Mouse (Mus musculus) limb, embryonic 14.5 days (tissue): ENCODE measurements around the gene Nup188. TPM values are rescaled to one million over a fixed set of nuclear protein-coding genes. Genes with fewer than 3 reads are reported as not detected.

Experiments used
- ATAC-seq: fragments of 200-750 bp; cut with Nextera tagmentation; 2 replicates; pipeline ENCODE4 v1.8.0; 2017; ENCODE audit warnings: low read depth, moderate number of reproducible peaks, moderate TSS enrichment; ENCODE audit not compliant: low FRiP score
- DNase-seq: peaks from one replicate; pipeline ENCODE4 v3.0.0-alpha.2; 2015; ENCODE audit warnings: low spot score
- H3K27ac ChIP-seq: fragments of 300-500 bp; sonication (generic); replicated peaks from 2 replicates; pipeline ENCODE4 v1.5.1; 2014; ENCODE audit warnings: low read depth, mild to moderate bottlenecking, low read length, moderate library complexity, mixed read lengths
- H3K27me3 ChIP-seq: fragments of 300-500 bp; sonication (generic); 2 replicates; pipeline ENCODE4 v1.6.1; 2014; ENCODE audit warnings: low read length, mixed read lengths; ENCODE audit not compliant: control insufficient read depth, insufficient read depth
- H3K36me3 ChIP-seq: fragments of 300-500 bp; sonication (generic); 2 replicates; pipeline ENCODE4 v1.6.1; 2014; ENCODE audit warnings: mild to moderate bottlenecking, low read length, moderate library complexity, mixed read lengths; ENCODE audit not compliant: control insufficient read depth, insufficient read depth
- H3K4me1 ChIP-seq: fragments of 300-500 bp; sonication (generic); 2 replicates; pipeline ENCODE4 v1.6.1; 2014; ENCODE audit warnings: antibody characterized with exemption, low read length, mixed read lengths; ENCODE audit not compliant: control insufficient read depth, insufficient read depth
- H3K4me2 ChIP-seq: fragments of 300-500 bp; sonication (generic); replicated peaks from 2 replicates; pipeline ENCODE4 v1.6.1; 2014; ENCODE audit warnings: low read depth, mild to moderate bottlenecking, low read length, moderate library complexity; ENCODE audit not compliant: severe bottlenecking
- H3K4me3 ChIP-seq: fragments of 300-500 bp; sonication (generic); replicated peaks from 2 replicates; pipeline ENCODE4 v1.5.1; 2014; ENCODE audit warnings: low read length
- H3K9ac ChIP-seq: fragments of 300-500 bp; sonication (generic); 2 replicates; pipeline ENCODE4 v1.6.1; 2014; ENCODE audit warnings: mild to moderate bottlenecking, low read depth, low read length, moderate library complexity; ENCODE audit not compliant: severe bottlenecking
- H3K9me3 ChIP-seq: fragments of 300-500 bp; sonication (generic); 2 replicates; pipeline ENCODE4 v1.6.1; 2016; ENCODE audit warnings: low read length; ENCODE audit not compliant: control insufficient read depth
- POLR2A ChIP-seq: fragments of 200-500 bp; IDR thresholded peaks from 2 replicates; pipeline ENCODE4 v1.8.0; 2012; ENCODE audit warnings: inconsistent platforms, mild to moderate bottlenecking, moderate library complexity, borderline replicate concordance; ENCODE audit not compliant: insufficient read depth, insufficient read length; ENCODE audit errors: extremely low read depth
- WGBS: fragments of 180-500 bp; shearing (Covaris S2); extraction: QIAGEN DNeasy Blood & Tissue Kit; methylation state at CpG from one replicate; pipeline ENCODE4 v1.1.7; 2014; 5-methylcytosine and 5-hydroxymethylcytosine counted together
- polyA plus RNA-seq, 2 experiments: library from polyadenylated mRNA; depleted of rRNA in 1 of 2; stranded (reverse) in 1 of 2; unstranded in 1 of 2; fragments of >200 nt; fragmentation: Nextera tagmentation in 1 of 2; extraction: Ambion mirVana in 1 of 2; gene quantifications; 2 replicates each; pipeline versions ENCODE4 v1.2.1 to v1.2.3; 2012 to 2014

The Nup188 gene
- polyA plus RNA-seq, 2 experiments = 39.8 to 55.6 TPM

DNA sequence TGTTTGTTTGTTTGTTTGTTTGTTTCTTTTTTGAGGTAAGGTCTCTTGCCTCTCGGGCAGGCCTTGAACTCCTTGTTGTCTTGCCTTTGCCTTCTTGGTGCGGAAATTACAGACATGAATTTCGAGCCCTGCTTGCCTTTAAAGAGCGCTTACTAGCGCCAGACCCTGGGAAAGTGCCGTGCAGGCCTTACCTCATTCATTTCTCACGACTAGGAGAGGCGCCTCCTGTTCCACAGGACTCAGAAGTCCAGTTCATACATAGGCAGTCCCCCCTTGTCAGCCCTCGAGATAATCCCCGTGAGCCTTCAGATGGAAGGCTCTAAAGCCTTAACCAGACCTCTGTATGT is 803 bp downstream of the Nup188 start:
- DNase-seq = peak; percentile 45
- H3K27me3 ChIP-seq = no peaks in the 10 kb centered on the region
- ATAC-seq = no peak
- no peaks in the 10 kb centered on the region for H3K9me3 ChIP-seq
- peak overlapping the region; percentile 96 for H3K4me3 ChIP-seq
- peak overlapping the region; percentile 88 for H3K9ac ChIP-seq
- peaks cover 16% of the 10 kb centered on the region; the same call in 1 of the 2 replicates for H3K36me3 ChIP-seq
- H3K27ac ChIP-seq = 0 out of 2 replicates have a peak overlapping the region, but pooled peaks have one; percentile 61
- under 1% methylated on average over 10 of the region's 10 CpGs for WGBS
- H3K4me2 ChIP-seq = peak overlapping the region; percentile 94
- H3K4me1 ChIP-seq = peaks cover 14% of the 10 kb centered on the region
- no peak for TF ChIP-seq POLR2A

GRCm38 (mm10) chr2:30299525-30299924 is 13.3 kb downstream of the Nup188 start:
- ATAC-seq = no peak
- DNase-seq = no peak
- Histone ChIP-seq H3K36me3 (peaks cover 82% of the 10 kb centered on the region), H3K4me2 (no peak overlapping the region), H3K27ac (no peak overlapping the region), H3K4me3 (no peak overlapping the region), H3K4me1 (no peaks in the 10 kb centered on the region), H3K27me3 (no peaks in the 10 kb centered on the region), H3K9me3 (no peaks in the 10 kb centered on the region), H3K9ac (no peak overlapping the region)
- 69% methylated on average over 3 of the region's 3 CpGs for WGBS
- no peak for TF ChIP-seq POLR2A

DNA sequence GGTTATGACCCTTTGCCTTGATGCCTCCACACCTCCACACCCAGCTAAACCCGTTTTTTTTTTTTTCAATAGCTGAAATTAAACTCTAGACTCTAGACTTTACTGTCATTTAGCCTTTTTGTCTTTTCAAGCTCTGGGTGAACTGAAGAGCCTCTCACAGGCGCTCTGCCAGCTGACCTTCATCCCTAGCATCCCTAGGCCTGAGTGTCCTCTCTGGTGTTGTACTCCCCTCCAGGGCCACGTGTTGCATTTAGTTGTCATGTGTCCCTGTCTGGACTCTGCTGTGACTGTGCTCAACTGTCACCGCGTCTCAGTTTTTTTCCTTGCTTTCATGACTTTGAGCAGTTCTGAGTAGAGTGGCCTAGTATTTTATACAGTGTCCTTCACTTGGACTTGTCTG is 13.8 kb downstream of the Nup188 start:
- ATAC-seq (no peak), DNase-seq (no peak)
- Histone ChIP-seq H3K36me3 (peaks cover 87% of the 10 kb centered on the region), H3K9ac (no peak overlapping the region), H3K4me1 (no peaks in the 10 kb centered on the region), H3K4me3 (no peak overlapping the region), H3K4me2 (no peak overlapping the region), H3K27me3 (no peaks in the 10 kb centered on the region), H3K27ac (no peak overlapping the region), H3K9me3 (no peaks in the 10 kb centered on the region)
- 85% methylated on average over 5 of the region's 5 CpGs for WGBS
- TF ChIP-seq POLR2A = no peak

- no peaks in the 10 kb centered on the region for H3K9me3 ChIP-seq
- H3K36me3 ChIP-seq = peaks cover 98% of the 10 kb centered on the region
- ATAC-seq (no peak), DNase-seq (no peak)
- no peak overlapping the region for H3K4me3 ChIP-seq
- no peak for TF ChIP-seq POLR2A
- 96% methylated on average over 7 of the region's 7 CpGs for WGBS
- no peak overlapping the region for H3K4me2 ChIP-seq
- no peak overlapping the region for H3K9ac ChIP-seq
- H3K27ac ChIP-seq = no peak overlapping the region
- no peaks in the 10 kb centered on the region for H3K4me1 ChIP-seq
- H3K27me3 ChIP-seq = no peaks in the 10 kb centered on the region
Measured at GRCm38 (mm10) chr2:30306087-30306486, 19.9 kb downstream of the Nup188 start.

DNA sequence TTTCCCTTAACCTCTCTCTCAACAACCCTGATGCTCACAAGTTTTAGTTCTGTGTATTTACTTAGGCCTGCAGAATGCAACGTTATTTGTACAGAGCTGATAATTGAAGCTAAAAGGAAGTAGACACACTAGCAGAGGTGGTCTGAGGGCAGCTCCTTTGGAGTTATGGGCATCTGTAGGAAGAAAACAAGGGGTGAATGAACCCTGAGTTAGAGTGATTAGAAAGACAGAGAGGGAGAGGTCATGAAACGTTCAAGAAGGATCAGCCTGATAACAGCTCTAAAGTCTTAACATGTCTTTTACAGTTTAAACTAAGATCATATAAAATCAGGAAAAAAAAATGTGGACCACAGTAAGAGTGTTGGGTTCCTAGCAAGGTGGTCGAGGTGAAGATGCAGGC is 23.2 kb downstream of the Nup188 start:
- DNase-seq (no peak), ATAC-seq (no peak)
- TF ChIP-seq POLR2A = no peak
- Histone ChIP-seq H3K27me3 (no peaks in the 10 kb centered on the region), H3K4me1 (no peaks in the 10 kb centered on the region), H3K9ac (no peak overlapping the region), H3K9me3 (no peaks in the 10 kb centered on the region), H3K27ac (no peak overlapping the region), H3K4me3 (no peak overlapping the region), H3K4me2 (no peak overlapping the region), H3K36me3 (peaks cover 97% of the 10 kb centered on the region)
- WGBS = 91% methylated on average over 3 of the region's 3 CpGs

DNA sequence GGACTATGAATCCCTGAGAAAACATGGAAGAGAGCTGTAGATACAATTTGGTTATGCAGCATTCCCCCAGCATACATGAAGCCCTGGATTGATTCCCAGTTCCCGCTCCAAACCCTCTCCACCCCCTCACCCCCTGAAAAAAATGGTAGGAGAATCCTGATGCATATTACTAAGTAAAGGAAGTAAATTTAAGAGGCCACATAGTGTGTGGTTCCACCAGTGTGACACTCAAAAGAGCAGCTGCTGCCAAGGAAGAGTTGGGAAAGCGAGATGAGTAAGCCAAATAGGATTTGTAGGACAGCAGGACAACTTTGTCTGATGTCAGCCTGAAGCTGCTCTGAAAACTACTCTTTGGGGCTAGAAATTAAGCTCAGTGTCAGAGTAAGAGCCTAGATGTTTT is 25.3 kb downstream of the Nup188 start:
- Histone ChIP-seq H3K27ac (no peak overlapping the region), H3K9ac (no peak overlapping the region), H3K27me3 (no peaks in the 10 kb centered on the region), H3K4me3 (no peak overlapping the region), H3K4me1 (no peaks in the 10 kb centered on the region), H3K36me3 (peaks cover 96% of the 10 kb centered on the region), H3K4me2 (no peak overlapping the region), H3K9me3 (no peaks in the 10 kb centered on the region)
- DNase-seq (no peak), ATAC-seq (no peak)
- 93% methylated on average over 2 of the region's 2 CpGs for WGBS
- TF ChIP-seq POLR2A = no peak
